Mouse (Mus musculus) kidney, adult 2 months (tissue): ENCODE measurements at regions not wholly inside any gene's neighbourhood (a gene's known extent, or its start where the extent isn't known, plus 50 kb on each side); places are given as distances from the start of the nearest gene placed in this dataset.

Source experiments
- DNase-seq: peaks from one replicate; pipeline ENCODE4 v3.0.0; 2021
- H3K27ac ChIP-seq: fragments of 200-500 bp; 2 replicates; pipeline ENCODE4 v1.5.1; 2012; ENCODE audit warnings: low read depth, low read length, control low read depth, inconsistent platforms; ENCODE audit not compliant: insufficient read depth
- H3K27me3 ChIP-seq: fragments of 200-500 bp; replicated peaks from 2 replicates; pipeline ENCODE4 v1.6.1; 2012; ENCODE audit warnings: mild to moderate bottlenecking, moderate library complexity, low read length, inconsistent platforms; ENCODE audit not compliant: control insufficient read depth, insufficient read depth
- H3K36me3 ChIP-seq: fragments of 200-500 bp; 2 replicates; pipeline ENCODE4 v1.6.1; 2012; ENCODE audit warnings: mild to moderate bottlenecking, moderate library complexity, low read length, inconsistent platforms; ENCODE audit not compliant: control insufficient read depth, insufficient read depth
- H3K4me1 ChIP-seq: fragments of 200-500 bp; 2 replicates; pipeline ENCODE4 v1.6.1; 2011; ENCODE audit warnings: low read length; ENCODE audit not compliant: control insufficient read depth, insufficient read depth
- H3K4me3 ChIP-seq: fragments of 200-500 bp; 2 replicates; pipeline ENCODE4 v1.5.1; 2011; ENCODE audit warnings: mild to moderate bottlenecking, low read depth, low read length, control low read depth; ENCODE audit not compliant: insufficient read depth
- CTCF ChIP-seq: fragments of 200-500 bp; conservative IDR thresholded peaks from 2 replicates; pipeline ENCODE4 v1.5.1; 2011; ENCODE audit warnings: low read depth, mild to moderate bottlenecking, control low read depth, low read length, moderate library complexity, mixed read lengths; ENCODE audit not compliant: insufficient read depth, insufficient read length
- POLR2A ChIP-seq: fragments of 200-500 bp; IDR thresholded peaks from one replicate; pipeline ENCODE4 v1.6.1; 2011; ENCODE audit warnings: low read depth, low read length, control low read depth
- WGBS: fragments of 180-500 bp; shearing (Covaris S2); methylation state at CpG from one replicate; pipeline ENCODE4 v1.1.7; 2018; 5-methylcytosine and 5-hydroxymethylcytosine counted together

DNA sequence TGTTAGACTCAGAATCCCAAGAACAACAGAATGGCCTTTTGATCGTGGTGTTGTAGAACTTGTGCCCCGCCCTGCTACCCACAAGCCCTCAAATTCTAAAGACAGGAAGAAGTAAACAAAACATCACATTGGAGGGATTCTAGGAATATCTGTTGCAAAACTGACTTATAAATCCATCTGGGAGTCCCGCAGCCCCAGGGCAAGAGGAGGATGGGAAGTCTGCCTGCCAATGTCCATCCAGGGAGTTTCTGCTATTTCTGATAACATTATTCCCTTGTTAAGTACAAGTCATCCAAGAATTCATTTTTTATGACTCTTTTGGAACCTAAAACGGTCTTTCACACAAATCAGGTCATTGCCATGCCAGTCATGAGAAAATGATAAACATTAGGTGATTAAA lies 164.5 kb upstream of the Tbx18 start:
- no peak overlapping the region for H3K27ac ChIP-seq
- no peak overlapping the region for H3K4me3 ChIP-seq
- H3K27me3 ChIP-seq, result no peaks in the 10 kb centered on the region
- TF ChIP-seq CTCF (no peak), POLR2A (no peak)
- H3K4me1 ChIP-seq, result no peaks in the 10 kb centered on the region
- 71% methylated on average over 4 of the region's 4 CpGs for WGBS
- DNase-seq, result no peak
- no peaks in the 10 kb centered on the region for H3K36me3 ChIP-seq

DNA sequence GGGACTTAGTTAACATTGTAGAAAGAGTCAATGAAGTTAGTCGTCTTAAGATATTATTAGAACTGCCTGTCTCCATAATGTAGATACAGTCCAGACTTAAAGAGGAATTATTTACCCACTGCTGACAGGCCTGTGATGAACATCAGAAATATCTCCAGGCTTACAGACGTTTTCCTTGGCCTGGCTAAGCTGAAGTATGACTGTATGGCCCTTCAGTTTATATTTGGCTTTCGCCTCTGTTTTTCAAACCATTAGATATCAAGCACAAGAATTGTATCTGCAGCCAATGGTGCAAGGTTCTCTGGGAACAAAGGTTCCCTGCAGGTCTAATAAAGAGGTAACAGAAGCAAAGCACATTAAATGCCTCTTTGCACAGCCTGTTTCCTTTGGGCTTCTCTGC lies 166.3 kb upstream of the Tbx18 start:
- H3K27me3 ChIP-seq, result no peaks in the 10 kb centered on the region
- DNase-seq, result no peak
- no peaks in the 10 kb centered on the region for H3K4me1 ChIP-seq
- WGBS, result 64% methylated on average over 3 of the region's 3 CpGs
- no peak for TF ChIP-seq CTCF
- TF ChIP-seq POLR2A, result no peak
- H3K27ac ChIP-seq, result no peak overlapping the region
- H3K36me3 ChIP-seq, result no peaks in the 10 kb centered on the region
- no peak overlapping the region for H3K4me3 ChIP-seq

DNA sequence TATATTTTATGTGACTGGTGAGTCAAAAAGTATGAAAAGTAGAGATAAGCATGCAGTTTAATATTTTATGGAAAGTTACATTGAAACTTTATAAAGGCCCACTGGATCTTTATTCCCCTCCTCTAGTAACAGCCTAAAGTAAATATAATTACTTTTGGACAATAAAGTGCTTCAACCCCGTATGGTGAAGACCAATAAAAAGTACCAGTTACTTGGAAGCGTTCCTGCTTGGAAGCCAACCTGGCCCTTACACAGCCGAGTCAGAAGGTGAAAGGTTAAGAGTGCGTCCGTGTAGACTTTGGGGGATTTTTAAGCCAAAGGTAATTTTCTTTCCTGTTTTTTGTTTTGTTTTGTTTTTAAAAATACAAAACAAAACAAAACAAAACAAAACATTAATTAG lies 168.3 kb upstream of the Tbx18 start:
- no peaks in the 10 kb centered on the region for H3K27me3 ChIP-seq
- TF ChIP-seq CTCF, result no peak
- TF ChIP-seq POLR2A, result no peak
- DNase-seq, result no peak
- H3K36me3 ChIP-seq, result no peaks in the 10 kb centered on the region
- H3K4me1 ChIP-seq, result no peaks in the 10 kb centered on the region
- no peak overlapping the region for H3K4me3 ChIP-seq
- H3K27ac ChIP-seq, result no peak overlapping the region
- WGBS, result 73% methylated on average over 5 of the region's 5 CpGs

DNA sequence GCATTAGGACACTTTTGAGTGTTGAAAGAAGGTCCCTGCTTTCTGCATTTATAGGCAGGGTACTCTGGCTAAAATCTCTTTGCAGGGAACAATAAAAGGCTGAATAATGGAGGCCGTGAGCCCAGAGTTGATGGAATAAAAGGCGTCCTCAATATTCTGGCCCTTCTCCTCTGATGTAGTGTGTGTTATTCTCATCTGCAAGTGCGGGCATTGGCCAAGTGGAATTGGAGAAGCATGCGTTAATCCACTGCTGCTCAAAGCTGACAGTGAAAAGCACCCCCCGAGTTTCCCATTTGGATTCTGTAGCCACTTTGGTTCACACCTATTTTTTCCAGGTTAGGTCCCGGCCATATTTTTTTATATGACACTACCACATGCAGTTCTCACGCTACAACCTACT lies 168.7 kb upstream of the Tbx18 start:
- no peak for DNase-seq
- no peaks in the 10 kb centered on the region for H3K27me3 ChIP-seq
- WGBS, result 88% methylated on average over 7 of the region's 7 CpGs
- H3K36me3 ChIP-seq, result no peaks in the 10 kb centered on the region
- no peaks in the 10 kb centered on the region for H3K4me1 ChIP-seq
- no peak overlapping the region for H3K4me3 ChIP-seq
- no peak for TF ChIP-seq POLR2A
- TF ChIP-seq CTCF, result no peak
- no peak overlapping the region for H3K27ac ChIP-seq

DNA sequence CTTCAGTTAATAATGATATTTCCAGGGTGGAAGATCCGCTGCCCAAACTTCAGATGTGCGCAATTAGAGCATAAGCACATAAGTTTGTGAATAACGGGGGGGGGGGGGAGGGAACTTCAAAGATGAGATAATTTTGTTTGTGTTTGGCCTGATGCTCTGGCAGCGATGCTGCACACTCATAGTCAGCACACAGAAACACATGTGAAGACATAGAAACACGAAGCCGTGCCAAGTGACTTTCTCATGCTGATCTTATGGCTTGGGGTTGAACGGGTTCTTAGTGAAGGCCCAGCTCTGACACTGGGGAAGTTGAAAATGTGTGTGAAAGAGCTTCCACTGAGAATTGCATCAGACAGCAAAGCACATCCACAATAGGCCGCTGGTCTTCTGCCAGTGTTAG lies 190.2 kb upstream of the Tbx18 start:
- no peak for DNase-seq
- H3K36me3 ChIP-seq, result no peaks in the 10 kb centered on the region

DNA sequence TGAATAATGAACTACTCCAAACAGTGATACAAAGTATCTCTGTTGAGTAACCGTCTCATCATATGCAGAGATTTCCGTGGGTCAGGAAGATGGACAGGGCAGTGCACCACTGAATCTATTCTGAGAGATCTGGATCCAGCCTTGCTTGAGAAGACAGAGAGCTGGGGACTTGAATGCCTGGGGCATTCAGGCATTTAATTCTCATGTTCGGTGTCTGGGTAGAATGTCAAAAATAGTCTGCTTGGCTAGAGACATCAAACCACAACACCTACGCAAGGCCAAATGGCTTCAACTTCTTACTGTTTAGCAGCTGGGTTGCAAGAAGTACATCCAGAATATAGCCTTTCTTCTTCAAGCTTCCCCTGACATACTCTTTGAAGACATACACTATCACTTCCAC lies 194.1 kb upstream of the Tbx18 start:
- TF ChIP-seq POLR2A (no peak), CTCF (no peak)
- no peak for DNase-seq
- no peak overlapping the region for H3K4me3 ChIP-seq

More for the DNA sequence above, 190.2 kb upstream of the Tbx18 start:
- WGBS, result 87% methylated on average over 8 of the region's 8 CpGs
- TF ChIP-seq CTCF (no peak), POLR2A (no peak)
- Histone ChIP-seq H3K4me1 (no peaks in the 10 kb centered on the region), H3K27ac (no peak overlapping the region), H3K4me3 (no peak overlapping the region), H3K27me3 (no peaks in the 10 kb centered on the region)

DNA sequence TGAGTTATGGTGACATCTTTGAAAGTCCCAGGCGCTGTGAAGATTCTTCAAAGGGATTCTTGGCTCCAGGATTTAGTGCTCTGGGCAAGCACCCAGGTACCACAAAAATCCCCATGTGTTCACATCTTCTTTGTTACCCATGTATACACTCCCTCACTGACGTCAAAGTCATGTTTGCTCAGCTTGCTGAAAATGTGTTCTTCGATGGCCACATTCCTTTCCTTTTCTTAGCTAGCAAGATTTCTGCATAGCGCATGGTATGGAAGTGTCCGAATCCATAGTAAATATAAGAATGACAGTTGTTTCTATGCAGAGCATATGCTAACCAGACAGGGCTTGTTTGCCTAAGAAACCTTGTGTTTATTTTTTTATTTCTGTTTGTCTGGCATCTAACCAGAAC lies 202.2 kb upstream of the Tbx18 start:
- no peaks in the 10 kb centered on the region for H3K4me1 ChIP-seq
- no peak for DNase-seq
- no peaks in the 10 kb centered on the region for H3K27me3 ChIP-seq
- no peaks in the 10 kb centered on the region for H3K36me3 ChIP-seq
- no peak overlapping the region for H3K27ac ChIP-seq
- WGBS, result 75% methylated on average over 5 of the region's 5 CpGs
- no peak overlapping the region for H3K4me3 ChIP-seq
- no peak for TF ChIP-seq CTCF
- TF ChIP-seq POLR2A, result no peak

More for the DNA sequence above, 194.1 kb upstream of the Tbx18 start:
- H3K36me3 ChIP-seq, result no peaks in the 10 kb centered on the region
- no peak overlapping the region for H3K27ac ChIP-seq
- no peaks in the 10 kb centered on the region for H3K4me1 ChIP-seq
- H3K27me3 ChIP-seq, result no peaks in the 10 kb centered on the region
- whole genome bisulfite sequencing, result 66% methylated on average over 4 of the region's 4 CpGs

DNA sequence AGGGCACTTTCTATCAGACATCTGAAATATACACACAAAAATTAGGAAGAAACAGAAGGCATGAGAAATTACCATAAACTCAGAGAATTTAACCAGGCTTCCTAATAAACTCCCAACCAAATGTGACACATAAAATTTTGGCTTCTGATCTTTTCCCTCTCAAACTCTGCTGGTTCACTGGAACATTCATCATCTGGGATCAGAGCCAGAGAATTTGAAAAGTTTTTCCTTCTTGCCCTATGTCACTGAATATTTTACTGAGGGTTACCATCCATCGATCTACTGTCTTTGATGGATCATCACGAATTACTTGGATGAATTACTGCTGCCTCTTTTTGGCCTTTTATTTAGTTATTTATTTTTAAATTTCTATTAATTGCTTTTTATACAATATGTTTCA lies 221.4 kb upstream of the Tbx18 start:
- no peak for DNase-seq
- Histone ChIP-seq H3K27ac (no peak overlapping the region), H3K27me3 (no peaks in the 10 kb centered on the region), H3K36me3 (no peaks in the 10 kb centered on the region), H3K4me3 (no peak overlapping the region), H3K4me1 (no peaks in the 10 kb centered on the region)
- TF ChIP-seq CTCF, result no peak
- TF ChIP-seq POLR2A, result no peak
- 90% methylated on average over 2 of the region's 2 CpGs for WGBS
